Mouse (Mus musculus) cerebellum, adult 18-20 months (tissue): ENCODE data around the gene Srp54a.
"Not testable (repeated sequence)": the region's sequence is repeated elsewhere in the genome, so short reads cannot be mapped to it uniquely, and the experiment has no call there.

Experiments used
- DNase-seq, 2 experiments: peaks; one replicate each; pipeline ENCODE4 v3.0.0; 2021

Srp54a gene

GRCm38 (mm10) chr12:55135540-55135939 is 55.5 kb downstream of the Srp54a start:
- not testable (repeated sequence) for DNase-seq

GRCm38 (mm10) chr12:55137859-55138258 is 57.8 kb downstream of the Srp54a start:
- DNase-seq = not testable (repeated sequence)

- not testable (repeated sequence) for DNase-seq
These were observed 74.7 kb downstream of the Srp54a start, which contains the start of gene Srp54b for GRCm38 (mm10) chr12:55154559-55155448. Gene Srp54b (plus strand): TSS chr12:55155104.

- not testable (repeated sequence) for DNase-seq
These were observed 75.4 kb downstream of the Srp54a start for GRCm38 (mm10) chr12:55155449-55155783.
